Mouse (Mus musculus) limb, embryonic 13.5 days (tissue): ENCODE data around the gene Plekho2. TPM values are rescaled to one million over a fixed set of nuclear protein-coding genes. Genes with fewer than 3 reads are reported as not detected.

Experiments
- ATAC-seq: fragments of 200-750 bp; cut with Nextera tagmentation; 2 replicates; pipeline ENCODE4 v1.8.0; 2017; ENCODE audit warnings: low read depth, moderate number of reproducible peaks, moderate TSS enrichment; ENCODE audit not compliant: low FRiP score
- H3K27ac ChIP-seq: fragments of 300-500 bp; sonication (generic); 2 replicates; pipeline ENCODE4 v1.5.1; 2015; ENCODE audit warnings: inconsistent platforms, mild to moderate bottlenecking, moderate library complexity
- H3K27me3 ChIP-seq: fragments of 300-500 bp; sonication (generic); 2 replicates; pipeline ENCODE4 v1.6.1; 2015; ENCODE audit warnings: mild to moderate bottlenecking, inconsistent platforms
- H3K36me3 ChIP-seq: fragments of 300-500 bp; sonication (generic); 2 replicates; pipeline ENCODE4 v1.6.1; 2015; ENCODE audit warnings: inconsistent platforms, mild to moderate bottlenecking, moderate library complexity
- H3K4me1 ChIP-seq: fragments of 300-500 bp; sonication (generic); 2 replicates; pipeline ENCODE4 v1.6.1; 2015; ENCODE audit warnings: inconsistent platforms
- H3K4me2 ChIP-seq: fragments of 300-500 bp; sonication (generic); replicated peaks from 2 replicates; pipeline ENCODE4 v1.6.1; 2015; ENCODE audit warnings: inconsistent platforms, mild to moderate bottlenecking, moderate library complexity
- H3K4me3 ChIP-seq: fragments of 300-500 bp; sonication (generic); 2 replicates; pipeline ENCODE4 v1.5.1; 2015; ENCODE audit warnings: moderate library complexity, mild to moderate bottlenecking, inconsistent platforms
- H3K9ac ChIP-seq: fragments of 300-500 bp; sonication (generic); 2 replicates; pipeline ENCODE4 v1.6.1; 2015; ENCODE audit warnings: mild to moderate bottlenecking, inconsistent platforms
- H3K9me3 ChIP-seq: fragments of 300-500 bp; sonication (generic); 2 replicates; pipeline ENCODE4 v1.6.1; 2016; ENCODE audit warnings: inconsistent platforms
- WGBS: fragments of 180-500 bp; shearing (Covaris S2); methylation state at CpG from one replicate; pipeline ENCODE4 v1.1.7; 2015; 5-methylcytosine and 5-hydroxymethylcytosine counted together
- polyA plus RNA-seq: library from polyadenylated mRNA; unstranded; fragments of >200 nt; fragmentation: Nextera tagmentation; extraction: Ambion mirVana; gene quantifications from 2 replicates; pipeline ENCODE4 v1.2.1, GENCODE M21; 2015

Plekho2 gene
- polyA plus RNA-seq, 1 experiment from 2014 or later, result 16.2 TPM

DNA sequence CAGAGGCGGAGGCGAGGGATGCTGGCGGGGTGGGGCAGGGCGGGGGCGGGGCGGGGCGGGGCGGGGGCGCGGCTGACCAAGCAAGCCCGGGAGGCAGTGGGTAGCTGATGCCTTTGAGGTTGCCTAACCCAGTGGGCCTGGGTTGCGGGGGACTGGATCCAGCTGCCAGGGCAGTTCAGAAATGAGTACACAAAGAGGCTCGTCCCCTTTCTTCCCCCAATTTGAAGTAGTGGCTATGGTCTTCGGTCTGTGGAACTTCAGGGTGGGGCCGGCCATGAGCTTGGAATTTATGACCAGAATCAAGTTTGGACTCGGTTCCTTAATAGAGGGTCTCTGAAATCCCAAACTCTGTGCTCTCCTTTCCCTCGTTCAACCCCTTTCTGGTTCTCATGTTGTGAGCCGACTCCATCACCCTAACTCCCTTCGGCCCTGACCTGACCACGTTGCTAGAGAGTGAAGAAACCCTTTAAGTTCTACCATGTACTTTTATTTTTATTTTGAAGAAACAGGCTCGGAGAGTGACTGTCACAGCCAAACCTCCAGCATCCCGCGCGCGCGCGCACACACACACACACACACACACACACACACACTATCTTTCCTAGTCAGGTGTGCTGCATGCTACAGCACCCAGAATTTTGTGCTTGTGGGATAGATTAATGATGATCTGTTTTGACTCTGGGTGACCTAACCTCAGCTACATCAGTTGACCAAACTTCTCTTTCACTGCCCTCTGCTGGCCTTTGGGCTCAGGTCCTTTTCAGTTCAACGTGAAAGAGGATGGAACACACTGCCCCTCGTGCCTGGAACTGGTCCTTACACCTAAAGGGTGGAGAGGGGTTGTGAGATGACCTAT lies 789 bp upstream of the Plekho2 start:
- no peaks in the 10 kb centered on the region for H3K27me3 ChIP-seq
- 5% methylated on average over 24 of the region's 29 CpGs for WGBS
- H3K4me3 ChIP-seq, result peak overlapping the region; percentile 65
- peak overlapping the region; percentile 45; the same call in 1 of the 2 replicates for H3K9ac ChIP-seq
- H3K9me3 ChIP-seq, result no peaks in the 10 kb centered on the region
- peak overlapping the region; percentile 78 for H3K4me2 ChIP-seq
- peak overlapping the region; percentile 79 for H3K27ac ChIP-seq
- H3K4me1 ChIP-seq, result peaks cover 45% of the 10 kb centered on the region
- H3K36me3 ChIP-seq, result no peaks in the 10 kb centered on the region
- ATAC-seq, result peak; percentile 15

DNA sequence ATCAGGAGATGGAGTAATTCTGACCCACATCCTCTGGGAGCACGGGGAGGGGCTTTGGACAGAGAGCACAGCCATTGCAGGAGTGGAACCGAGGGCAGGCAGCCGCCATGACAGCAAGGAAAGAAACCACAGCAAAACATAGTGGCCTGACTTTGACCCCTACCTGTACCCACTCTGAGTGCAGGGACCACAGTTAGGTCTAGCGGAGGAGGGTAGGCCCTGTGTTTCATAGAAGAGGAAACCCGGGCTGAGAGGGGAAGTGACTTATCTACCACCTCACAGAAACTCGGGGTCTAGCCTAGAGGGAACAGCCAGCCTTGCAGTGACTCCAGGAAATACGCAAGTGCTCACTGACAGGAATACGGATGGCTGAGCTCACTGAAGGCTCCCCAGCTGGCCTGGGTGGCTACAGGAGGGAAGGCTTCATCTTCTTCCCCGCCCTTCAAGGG lies 1.0 kb downstream of the Plekho2 start:
- no peaks in the 10 kb centered on the region for H3K9me3 ChIP-seq
- no peaks in the 10 kb centered on the region for H3K36me3 ChIP-seq
- H3K4me3 ChIP-seq, result peak overlapping the region; percentile 65
- no peak overlapping the region for H3K27ac ChIP-seq
- H3K27me3 ChIP-seq, result no peaks in the 10 kb centered on the region
- WGBS, result 57% methylated on average over 9 of the region's 9 CpGs
- H3K9ac ChIP-seq, result peak overlapping the region; percentile 77
- ATAC-seq, result no peak
- H3K4me2 ChIP-seq, result peak overlapping the region; percentile 78
- H3K4me1 ChIP-seq, result peaks cover 55% of the 10 kb centered on the region

DNA sequence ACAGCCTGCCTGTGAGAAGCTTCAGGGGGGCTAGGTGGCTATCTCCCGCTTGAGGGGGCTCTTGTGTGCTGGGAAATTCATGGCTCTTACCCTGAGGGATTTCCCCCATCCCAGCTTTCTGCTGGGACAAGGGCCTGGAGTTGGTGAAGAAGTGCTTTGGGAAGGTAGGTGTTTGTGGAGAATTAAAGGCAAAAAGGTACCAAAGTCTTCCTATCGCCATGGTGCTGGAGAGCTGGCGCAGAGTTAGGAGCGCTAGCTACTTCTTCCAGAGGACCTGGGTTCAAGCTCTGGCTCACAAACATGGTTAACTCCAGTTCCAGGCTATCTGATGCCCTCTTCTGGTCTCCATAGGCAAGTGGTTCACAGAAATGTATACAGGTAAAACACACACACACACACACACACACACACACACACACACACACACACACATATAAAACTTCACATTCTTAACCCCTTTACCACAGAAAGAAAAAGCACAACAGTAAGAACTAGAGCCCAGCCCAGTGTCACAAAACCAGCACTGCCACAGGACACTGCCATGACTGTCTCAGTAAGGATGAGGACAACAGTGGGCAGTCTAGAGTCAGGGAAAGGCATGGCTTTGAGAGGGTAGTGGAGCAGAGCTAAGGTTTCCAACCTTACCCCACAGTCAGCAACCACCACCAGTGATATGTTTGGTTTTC lies 2.2 kb downstream of the Plekho2 start:
- peaks cover 4% of the 10 kb centered on the region; the same call in 1 of the 2 replicates for H3K36me3 ChIP-seq
- H3K4me1 ChIP-seq, result peaks cover 55% of the 10 kb centered on the region
- WGBS, result 88% methylated on average over 4 of the region's 4 CpGs
- peak overlapping the region; percentile 78; the same call in 1 of the 2 replicates for H3K4me2 ChIP-seq
- no peaks in the 10 kb centered on the region for H3K9me3 ChIP-seq
- H3K27me3 ChIP-seq, result no peaks in the 10 kb centered on the region
- no peak for ATAC-seq
- no peak overlapping the region for H3K4me3 ChIP-seq
- peak overlapping the region; percentile 48; the same call in 1 of the 2 replicates for H3K9ac ChIP-seq
- no peak overlapping the region; the same call in 1 of the 2 replicates for H3K27ac ChIP-seq

GRCm38 (mm10) chr9:65576861-65577510 lies 2.9 kb downstream of the Plekho2 start:
- Histone ChIP-seq H3K27me3 (no peaks in the 10 kb centered on the region), H3K4me3 (0 out of 2 replicates have a peak overlapping the region, but pooled peaks have one; percentile 1), H3K36me3 (peaks cover 10% of the 10 kb centered on the region; the same call in 1 of the 2 replicates), H3K27ac (peak overlapping the region; percentile 33; the same call in 1 of the 2 replicates), H3K9ac (peak overlapping the region; percentile 48; the same call in 1 of the 2 replicates), H3K9me3 (no peaks in the 10 kb centered on the region), H3K4me2 (peak overlapping the region; percentile 78; the same call in 1 of the 2 replicates), H3K4me1 (peaks cover 55% of the 10 kb centered on the region)
- ATAC-seq, result no peak
- 54% methylated on average over 7 of the region's 7 CpGs for WGBS

DNA sequence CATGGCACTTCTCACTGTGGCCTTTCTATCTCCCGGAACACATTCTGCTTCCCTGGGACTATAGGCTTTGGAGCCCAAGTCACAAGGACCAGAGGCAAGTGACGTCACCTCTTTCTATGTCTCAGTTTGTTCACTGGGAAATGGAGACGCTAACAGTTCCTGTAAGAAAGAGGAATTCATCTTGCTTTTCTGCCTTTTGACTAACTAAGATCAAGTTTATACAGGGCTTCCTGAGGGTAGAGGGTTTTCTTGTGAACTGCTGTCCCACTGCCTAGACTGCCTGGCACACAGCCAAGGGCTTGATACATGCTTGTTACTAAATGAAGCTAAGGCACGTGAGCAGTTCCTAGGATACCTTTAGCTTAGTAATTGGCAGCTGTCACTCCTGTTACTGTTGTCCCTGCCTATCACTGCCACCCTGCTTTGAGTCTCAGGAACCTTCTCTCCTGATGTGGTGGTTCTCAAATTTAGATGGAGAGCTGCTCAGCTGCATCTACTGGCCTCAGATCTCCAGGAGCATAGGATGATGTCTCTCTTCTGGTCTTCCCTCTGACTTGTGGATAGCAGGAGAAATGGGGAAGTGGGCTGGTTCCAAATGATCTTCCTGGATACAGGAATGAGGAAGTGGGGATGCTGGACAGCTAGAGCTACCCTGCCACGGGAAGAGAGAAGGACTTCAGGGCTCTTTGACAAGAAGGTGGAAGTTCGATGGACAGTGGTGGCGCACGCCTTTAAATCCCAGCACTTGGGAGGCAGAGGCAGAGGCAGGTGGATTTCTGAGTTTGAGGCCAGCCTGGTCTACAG lies 4.2 kb downstream of the Plekho2 start:
- Histone ChIP-seq H3K36me3 (peaks cover 20% of the 10 kb centered on the region; the same call in 1 of the 2 replicates), H3K9me3 (no peaks in the 10 kb centered on the region), H3K4me2 (no peak overlapping the region), H3K9ac (no peak overlapping the region), H3K4me3 (no peak overlapping the region), H3K27ac (no peak overlapping the region), H3K27me3 (no peaks in the 10 kb centered on the region), H3K4me1 (peaks cover 51% of the 10 kb centered on the region)
- 69% methylated on average over 8 of the region's 8 CpGs for WGBS
- ATAC-seq, result no peak

DNA sequence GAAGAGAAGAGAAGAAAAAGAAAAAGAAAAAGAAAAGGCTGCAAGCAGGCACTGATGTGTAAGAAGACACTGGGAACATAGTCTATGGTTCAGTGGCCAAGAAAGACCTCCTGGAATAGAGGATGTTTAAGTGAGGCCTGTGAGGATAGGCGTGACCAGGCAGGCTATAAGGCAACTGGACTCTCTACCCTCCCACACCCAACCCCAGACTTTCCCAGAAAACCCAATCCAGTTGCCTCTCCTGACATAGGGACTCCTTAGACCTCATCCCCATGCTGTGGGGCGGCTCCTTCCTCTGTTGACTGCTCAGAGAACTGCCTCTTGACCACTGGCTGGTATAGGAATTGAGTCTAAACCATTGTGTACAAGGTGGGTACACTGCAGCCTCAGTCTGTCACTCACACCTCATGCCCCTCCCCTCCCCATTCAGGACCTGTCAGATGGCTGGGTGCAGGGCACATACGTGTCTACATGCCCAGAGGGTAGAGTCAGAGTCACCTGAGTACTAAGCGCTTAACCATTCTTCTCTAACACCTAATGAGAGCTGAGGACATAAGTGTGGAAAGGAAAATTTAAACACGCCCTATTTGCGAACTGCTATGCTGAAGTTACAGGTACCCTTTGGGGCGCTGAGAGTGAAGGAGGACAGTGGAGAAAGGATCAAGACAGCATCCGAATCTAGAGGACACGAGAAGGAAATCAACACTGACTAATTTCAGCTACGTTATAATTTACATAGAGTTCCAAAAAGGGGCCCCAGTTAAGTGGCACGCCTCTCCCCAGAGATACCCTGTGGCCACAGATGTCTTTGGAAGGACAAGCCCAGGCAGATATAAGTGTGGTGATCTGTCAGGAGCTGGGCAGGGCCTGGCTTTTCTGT lies 5.1 kb downstream of the Plekho2 start:
- H3K36me3 ChIP-seq, result peaks cover 20% of the 10 kb centered on the region; the same call in 1 of the 2 replicates
- H3K4me2 ChIP-seq, result no peak overlapping the region
- no peak for ATAC-seq
- no peaks in the 10 kb centered on the region for H3K9me3 ChIP-seq
- H3K27me3 ChIP-seq, result no peaks in the 10 kb centered on the region
- H3K4me1 ChIP-seq, result peaks cover 55% of the 10 kb centered on the region
- no peak overlapping the region for H3K27ac ChIP-seq
- 82% methylated on average over 11 of the region's 11 CpGs for WGBS
- no peak overlapping the region for H3K4me3 ChIP-seq
- no peak overlapping the region for H3K9ac ChIP-seq

GRCm38 (mm10) chr9:65572837-65573236 lies 7.0 kb downstream of the Plekho2 start:
- WGBS, result 73% methylated on average over 6 of the region's 6 CpGs
- Histone ChIP-seq H3K27me3 (no peaks in the 10 kb centered on the region), H3K9ac (no peak overlapping the region), H3K9me3 (no peaks in the 10 kb centered on the region), H3K36me3 (peaks cover 20% of the 10 kb centered on the region), H3K4me2 (no peak overlapping the region), H3K4me3 (no peak overlapping the region), H3K27ac (no peak overlapping the region), H3K4me1 (peaks cover 47% of the 10 kb centered on the region)
- no peak for ATAC-seq

- peaks cover 45% of the 10 kb centered on the region for H3K36me3 ChIP-seq
- no peak overlapping the region for H3K4me2 ChIP-seq
- no peaks in the 10 kb centered on the region for H3K9me3 ChIP-seq
- WGBS, result 60% methylated on average over 6 of the region's 6 CpGs
- no peaks in the 10 kb centered on the region for H3K27me3 ChIP-seq
- H3K4me3 ChIP-seq, result no peak overlapping the region
- H3K9ac ChIP-seq, result no peak overlapping the region
- ATAC-seq, result peak; percentile 74; the same call in 1 of the 2 replicates
- H3K4me1 ChIP-seq, result peaks cover 17% of the 10 kb centered on the region
- peak overlapping the region; percentile 69 for H3K27ac ChIP-seq
Measured at GRCm38 (mm10) chr9:65569491-65569971, 10.3 kb downstream of the Plekho2 start.

GRCm38 (mm10) chr9:65568787-65569186 lies 11.1 kb downstream of the Plekho2 start:
- ATAC-seq, result no peak
- Histone ChIP-seq H3K9me3 (no peaks in the 10 kb centered on the region), H3K9ac (no peak overlapping the region), H3K36me3 (peaks cover 50% of the 10 kb centered on the region), H3K4me3 (no peak overlapping the region), H3K4me1 (peaks cover 17% of the 10 kb centered on the region), H3K27ac (peak overlapping the region; percentile 69; the same call in 1 of the 2 replicates), H3K4me2 (no peak overlapping the region), H3K27me3 (no peaks in the 10 kb centered on the region)
- WGBS, result 87% methylated on average over 6 of the region's 6 CpGs

DNA sequence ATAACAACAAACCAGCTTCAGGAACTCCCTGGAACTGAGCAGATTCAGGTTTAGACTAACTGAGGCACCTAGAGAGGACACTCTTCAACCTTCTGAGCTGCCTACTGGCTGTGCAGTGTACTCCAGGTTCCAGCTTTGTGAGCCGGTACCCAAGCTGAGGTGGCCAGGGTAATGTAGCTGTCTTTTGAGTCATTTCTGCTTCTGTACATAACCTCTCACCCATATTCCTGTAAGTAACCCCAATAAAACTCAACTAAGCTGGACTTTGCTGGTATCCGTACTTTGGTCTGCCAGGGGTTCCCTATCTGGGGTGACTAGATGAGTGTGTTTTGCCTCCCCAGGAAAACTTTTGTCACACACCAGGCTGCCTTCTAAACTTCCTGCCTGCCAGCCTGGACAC lies 15.1 kb downstream of the Plekho2 start:
- Histone ChIP-seq H3K4me3 (no peak overlapping the region), H3K36me3 (peaks cover 61% of the 10 kb centered on the region), H3K9me3 (no peaks in the 10 kb centered on the region), H3K4me2 (no peak overlapping the region), H3K9ac (no peak overlapping the region), H3K27ac (no peak overlapping the region), H3K4me1 (peaks cover 22% of the 10 kb centered on the region), H3K27me3 (no peaks in the 10 kb centered on the region)
- 93% methylated on average over 2 of the region's 2 CpGs for WGBS
- ATAC-seq, result no peak
